Mouse (Mus musculus): Measurements from ENCODE around the gene Gm13030. TPM values are rescaled to one million over a fixed set of nuclear protein-coding genes. Genes with fewer than 3 reads are reported as not detected.

The Gm13030 gene
- total and polyA plus RNA-seq, 3 experiments: not detected

DNA sequence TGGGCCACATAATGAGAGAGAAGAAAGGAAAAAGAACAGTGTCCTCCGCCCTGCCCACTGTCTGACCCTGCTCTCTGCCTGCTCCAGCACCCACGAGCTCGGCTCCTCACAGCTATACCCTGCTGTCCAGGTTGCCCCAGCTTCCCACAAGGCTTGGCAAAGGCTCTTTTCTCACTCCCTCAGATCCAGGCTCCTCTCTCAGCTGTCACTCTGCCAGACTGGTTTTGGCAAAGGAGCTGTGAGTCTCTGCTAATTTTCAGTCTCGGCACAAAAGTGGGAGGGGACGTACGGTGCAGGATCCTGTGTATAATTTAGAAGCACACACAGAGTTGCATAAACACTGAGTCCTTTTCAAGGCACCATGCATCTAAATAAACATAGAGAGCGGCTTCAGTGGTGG lies 32.4 kb downstream of the Gm13030 start:
- no peak for TF ChIP-seq CHD1 (IDR thresholded peaks at IDR 0.05; ENCODE audit: low read depth, low read length)
- TF ChIP-seq POLR2A (IDR thresholded peaks at IDR 0.05; ENCODE audit: control insufficient read depth in 1 of 2, insufficient read depth in 1 of 2, low read depth in 1 of 2, low read length in 2 of 2, poor library complexity in 1 of 2): no peak
- TF ChIP-seq GATA1 (IDR thresholded peaks at IDR 0.05; ENCODE audit: low read depth, low read length): no peak
- TF ChIP-seq USF1 (IDR thresholded peaks at IDR 0.05; ENCODE audit: low read depth, low read length): no peak
- H3K4me3 ChIP-seq (ENCODE audit: control insufficient read depth in 1 of 2, insufficient read depth in 1 of 2, low read depth in 2 of 2, low read length in 2 of 2): no peak overlapping the region
- DNase-seq (ENCODE audit: low read depth, low spot score): no peak
- H3K27me3 ChIP-seq (ENCODE audit: control insufficient read depth in 1 of 2, insufficient read depth in 2 of 2, low read length in 2 of 2): no peaks in the 10 kb centered on the region
- no peak overlapping the region for H3K27ac ChIP-seq (ENCODE audit: control insufficient read depth, low read depth, low read length)
- H3K4me1 ChIP-seq (ENCODE audit: control insufficient read depth in 1 of 2, insufficient read depth in 2 of 2, low read length in 2 of 2): no peaks in the 10 kb centered on the region
- no peak overlapping the region for H3K9ac ChIP-seq (ENCODE audit: control insufficient read depth, low read depth, low read length, poor library complexity, severe bottlenecking)
- no peaks in the 10 kb centered on the region for H3K36me3 ChIP-seq (ENCODE audit: control insufficient read depth in 1 of 2, insufficient read depth in 2 of 2, low read length in 2 of 2)
- no peaks in the 10 kb centered on the region for H3K9me3 ChIP-seq (replicated peaks; ENCODE audit: insufficient read depth, low read length)
- H3K79me2 ChIP-seq (ENCODE audit: control insufficient read depth, insufficient read depth, low read length, poor library complexity): no peaks in the 10 kb centered on the region

DNA sequence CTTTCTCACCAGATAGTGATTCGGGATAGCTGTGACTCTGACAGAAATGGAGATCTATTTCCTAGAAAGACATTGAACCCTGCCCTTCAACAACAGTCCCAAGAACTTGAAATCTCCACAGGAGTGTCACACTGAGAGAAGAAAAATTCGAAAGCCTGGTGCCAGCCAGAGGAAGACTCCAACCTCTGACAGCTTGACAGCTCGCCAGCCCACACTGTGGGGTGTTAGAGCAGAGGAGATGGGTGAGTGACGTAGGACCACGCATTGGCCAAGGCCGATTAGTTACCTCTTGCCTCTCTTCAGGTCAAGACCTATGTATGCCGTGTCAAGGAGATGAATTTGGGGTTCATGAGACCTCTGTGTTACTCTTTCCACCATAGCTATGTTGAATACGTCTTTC lies 33.0 kb downstream of the Gm13030 start:
- no peaks in the 10 kb centered on the region for H3K9me3 ChIP-seq (replicated peaks; ENCODE audit: insufficient read depth, low read length)
- H3K27me3 ChIP-seq (ENCODE audit: control insufficient read depth in 1 of 2, insufficient read depth in 2 of 2, low read length in 2 of 2): no peaks in the 10 kb centered on the region
- H3K36me3 ChIP-seq (ENCODE audit: control insufficient read depth in 1 of 2, insufficient read depth in 2 of 2, low read length in 2 of 2): no peaks in the 10 kb centered on the region
- DNase-seq (ENCODE audit: low read depth, low spot score): no peak
- no peaks in the 10 kb centered on the region for H3K4me1 ChIP-seq (ENCODE audit: control insufficient read depth in 1 of 2, insufficient read depth in 2 of 2, low read length in 2 of 2)
- H3K4me3 ChIP-seq (ENCODE audit: control insufficient read depth in 1 of 2, insufficient read depth in 1 of 2, low read depth in 2 of 2, low read length in 2 of 2): no peak overlapping the region
- no peak overlapping the region for H3K9ac ChIP-seq (ENCODE audit: control insufficient read depth, low read depth, low read length, poor library complexity, severe bottlenecking)
- no peak overlapping the region for H3K27ac ChIP-seq (ENCODE audit: control insufficient read depth, low read depth, low read length)
- no peak for TF ChIP-seq E2F4 (IDR thresholded peaks at IDR 0.05; ENCODE audit: borderline replicate concordance, low read depth, low read length)
- TF ChIP-seq KAT2A (conservative IDR thresholded peaks at IDR 0.05; ENCODE audit: low read depth, low read length): no peak
- no peak for TF ChIP-seq USF2 (IDR thresholded peaks at IDR 0.05; ENCODE audit: borderline replicate concordance in 1 of 2, insufficient read depth in 1 of 2, low read depth in 1 of 2, low read length in 2 of 2)
- no peak for TF ChIP-seq RAD21 (IDR thresholded peaks at IDR 0.05; ENCODE audit: low read depth, low read length)
- TF ChIP-seq ZC3H11A (IDR thresholded peaks at IDR 0.05; ENCODE audit: low read depth, low read length): no peak
- no peaks in the 10 kb centered on the region for H3K79me2 ChIP-seq (ENCODE audit: control insufficient read depth, insufficient read depth, low read length, poor library complexity)

DNA sequence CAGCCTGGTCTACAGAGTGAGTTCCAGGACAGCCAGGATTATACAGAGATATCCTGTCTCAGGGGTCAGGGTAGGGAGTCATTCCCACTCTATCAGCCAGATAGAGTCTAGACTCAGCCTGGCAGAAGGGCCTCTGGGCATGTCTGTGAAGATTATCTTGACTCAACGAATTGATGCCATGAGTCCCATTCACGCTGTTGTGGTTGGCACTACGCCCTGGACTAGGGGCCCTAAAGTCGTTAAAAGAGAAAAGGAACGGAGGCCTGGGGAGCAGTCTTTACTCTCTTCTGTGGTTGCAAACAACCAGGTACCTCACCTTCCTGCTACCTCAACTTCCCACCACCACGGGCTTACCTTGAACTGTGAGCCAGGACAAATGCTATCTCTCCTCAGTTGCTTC lies 34.0 kb downstream of the Gm13030 start:
- no peak overlapping the region for H3K9ac ChIP-seq (ENCODE audit: control insufficient read depth, low read depth, low read length, poor library complexity, severe bottlenecking)
- H3K36me3 ChIP-seq (ENCODE audit: control insufficient read depth in 1 of 2, insufficient read depth in 2 of 2, low read length in 2 of 2): no peaks in the 10 kb centered on the region
- H3K9me3 ChIP-seq (replicated peaks; ENCODE audit: insufficient read depth, low read length): no peaks in the 10 kb centered on the region
- no peak for DNase-seq (ENCODE audit: low read depth, low spot score)
- no peaks in the 10 kb centered on the region for H3K27me3 ChIP-seq (ENCODE audit: control insufficient read depth in 1 of 2, insufficient read depth in 2 of 2, low read length in 2 of 2)
- no peaks in the 10 kb centered on the region for H3K4me1 ChIP-seq (ENCODE audit: control insufficient read depth in 1 of 2, insufficient read depth in 2 of 2, low read length in 2 of 2)
- no peak overlapping the region for H3K4me3 ChIP-seq (ENCODE audit: control insufficient read depth in 1 of 2, insufficient read depth in 1 of 2, low read depth in 2 of 2, low read length in 2 of 2)
- TF ChIP-seq ELF1 (IDR thresholded peaks at IDR 0.05; ENCODE audit: low read depth, low read length) (no peak), TCF12 (IDR thresholded peaks at IDR 0.05; ENCODE audit: low read depth, low read length) (no peak), USF2 (IDR thresholded peaks at IDR 0.05; ENCODE audit: borderline replicate concordance in 1 of 2, insufficient read depth in 1 of 2, low read depth in 1 of 2, low read length in 2 of 2) (no peak), EP300 (IDR thresholded peaks at IDR 0.05; ENCODE audit: low read depth in 1 of 2, low read length in 2 of 2) (no peak), NRF1 (IDR thresholded peaks at IDR 0.05; ENCODE audit: insufficient read depth, low read depth, low read length, poor library complexity, severe bottlenecking) (no peak), ZKSCAN1 (IDR thresholded peaks at IDR 0.05; ENCODE audit: low read depth, low read length) (no peak), RCOR1 (IDR thresholded peaks at IDR 0.05; ENCODE audit: low read depth, low read length) (no peak), BHLHE40 (IDR thresholded peaks at IDR 0.05; ENCODE audit: borderline replicate concordance, low read depth, low read length) (no peak), USF1 (IDR thresholded peaks at IDR 0.05; ENCODE audit: low read depth, low read length) (no peak), POLR2A (IDR thresholded peaks at IDR 0.05; ENCODE audit: control insufficient read depth in 1 of 2, insufficient read depth in 1 of 2, low read depth in 1 of 2, low read length in 2 of 2, poor library complexity in 1 of 2) (no peak)
- H3K79me2 ChIP-seq (ENCODE audit: control insufficient read depth, insufficient read depth, low read length, poor library complexity): no peaks in the 10 kb centered on the region
- no peak overlapping the region for H3K27ac ChIP-seq (ENCODE audit: control insufficient read depth, low read depth, low read length)
